Mouse (Mus musculus): ENCODE results near the gene Pard3.
"Not testable (repeated sequence)": the region's sequence is repeated elsewhere in the genome, so short reads cannot be mapped to it uniquely, and the experiment has no call there.

The Pard3 gene

DNA sequence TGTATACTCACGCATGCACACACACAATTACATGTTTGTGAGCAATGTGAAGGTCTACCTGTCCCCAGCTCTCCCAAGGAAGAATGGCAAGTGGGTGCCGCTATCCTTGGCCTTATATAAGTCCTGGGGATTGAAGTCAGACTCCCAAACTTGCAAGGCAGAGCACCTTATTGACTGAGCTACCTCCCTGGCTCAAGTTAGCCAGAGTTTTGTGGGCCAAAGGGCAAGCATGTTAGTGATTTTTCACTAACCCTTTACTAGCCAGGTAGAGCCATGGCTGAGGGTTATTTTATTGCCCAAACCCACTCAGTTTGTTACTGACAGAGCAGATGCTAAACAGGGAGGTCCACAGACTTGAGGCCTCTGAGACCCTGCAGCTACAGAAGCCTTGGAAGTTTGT lies 73.1 kb downstream of the Pard3 start:
- DNase-seq (ENCODE audit: extremely low spot score): no peak

DNA sequence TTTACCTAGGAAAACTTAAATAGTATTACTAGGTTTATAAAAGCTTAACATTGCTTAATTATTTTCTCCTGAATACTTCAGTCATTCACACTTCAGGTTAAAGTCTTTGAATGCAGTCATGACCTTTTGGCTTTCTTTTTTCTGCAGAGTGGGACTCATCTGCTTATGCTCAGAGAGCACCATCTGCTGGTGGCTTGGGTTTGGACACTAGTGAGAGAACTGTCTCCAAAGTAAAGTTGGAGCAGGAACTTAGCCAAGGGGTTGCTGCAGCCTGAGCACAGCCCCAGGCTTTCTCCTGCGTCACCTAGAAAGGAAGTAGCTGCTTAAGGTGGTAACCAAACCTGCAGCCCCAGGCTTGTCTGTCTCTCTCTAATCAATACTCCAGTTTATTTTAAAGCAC lies 75.5 kb downstream of the Pard3 start:
- peak; percentile 57 for DNase-seq (ENCODE audit: extremely low spot score)

DNA sequence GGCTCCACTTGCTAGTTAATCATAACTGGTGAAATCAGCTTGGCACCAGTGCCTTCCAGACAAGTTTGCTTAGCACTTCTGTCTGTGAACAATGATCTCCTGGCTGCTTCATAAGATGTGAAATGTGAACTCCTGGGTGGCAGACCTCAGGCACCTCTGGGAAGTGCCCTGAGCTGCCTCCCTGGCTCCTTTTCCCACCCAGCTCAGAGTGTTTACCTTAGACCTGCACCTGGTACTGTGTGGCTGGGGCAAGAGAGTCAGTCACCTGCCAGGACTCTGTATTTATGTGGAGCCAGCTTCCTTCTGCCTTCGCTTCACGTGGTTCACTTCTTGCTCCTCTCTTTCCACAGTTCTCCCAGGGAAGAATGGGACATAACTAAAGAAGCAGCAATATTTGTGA lies 77.3 kb downstream of the Pard3 start:
- DNase-seq (ENCODE audit: extremely low spot score): no peak

DNA sequence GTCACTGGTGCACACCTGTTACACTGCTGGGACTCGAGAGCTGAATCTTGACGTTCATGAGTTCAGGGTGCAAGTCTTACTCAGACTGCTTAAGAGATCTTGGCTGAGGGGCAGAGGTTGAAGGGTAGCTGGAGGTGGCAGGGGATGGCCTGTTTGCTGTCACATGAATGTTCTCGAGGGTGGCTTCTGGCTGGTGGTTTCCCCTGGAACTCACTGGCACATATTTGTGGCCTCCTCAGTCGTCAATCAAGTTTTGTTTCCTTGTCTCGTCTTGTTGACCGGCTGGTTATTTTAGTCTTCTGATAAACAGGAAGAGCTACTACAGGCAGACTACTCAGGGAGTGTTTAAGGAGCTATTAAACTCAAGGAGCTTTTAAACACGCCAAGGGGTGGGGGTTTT lies 79.9 kb downstream of the Pard3 start:
- no peak for DNase-seq (ENCODE audit: extremely low spot score)

DNA sequence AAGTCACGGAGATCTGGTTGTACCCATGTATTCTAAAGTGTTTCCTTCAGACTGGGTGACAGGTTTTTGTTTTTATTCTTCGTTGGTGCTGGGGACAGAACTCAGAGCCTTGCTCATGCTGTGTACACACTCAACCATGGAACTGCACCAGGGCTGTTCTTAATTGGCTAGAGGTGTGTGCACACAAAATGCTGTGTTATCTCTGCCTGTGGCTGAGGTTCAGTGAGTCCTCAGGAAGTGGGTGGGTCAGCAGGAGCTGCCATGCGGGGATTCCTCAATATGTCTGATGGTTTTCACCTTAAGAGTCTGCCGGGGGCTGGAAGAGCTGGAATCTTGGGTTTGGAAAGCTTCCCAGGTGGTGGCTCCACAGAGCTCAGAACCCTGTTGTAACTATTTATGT lies 80.9 kb downstream of the Pard3 start:
- no peak for DNase-seq (ENCODE audit: extremely low spot score)

DNA sequence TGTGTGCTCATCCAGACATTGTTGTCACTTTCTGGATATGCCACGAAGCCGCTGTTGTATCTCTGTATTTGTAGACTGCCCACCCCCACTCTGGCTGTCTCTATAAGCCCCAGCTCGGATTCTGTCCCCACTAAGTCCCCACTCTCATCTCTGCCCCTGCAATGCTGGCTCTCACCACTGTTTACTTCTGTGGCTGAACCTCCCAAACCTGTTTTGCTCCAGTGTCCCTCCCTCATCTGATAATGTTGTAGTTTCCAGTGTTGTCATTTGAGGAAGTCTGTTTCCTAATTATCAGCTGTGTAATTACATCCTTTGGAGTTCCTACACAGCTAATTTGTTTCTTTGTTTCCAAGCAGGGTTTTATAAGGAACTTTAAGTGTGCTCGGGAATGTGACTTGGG lies 81.4 kb downstream of the Pard3 start:
- DNase-seq (ENCODE audit: extremely low spot score): no peak

DNA sequence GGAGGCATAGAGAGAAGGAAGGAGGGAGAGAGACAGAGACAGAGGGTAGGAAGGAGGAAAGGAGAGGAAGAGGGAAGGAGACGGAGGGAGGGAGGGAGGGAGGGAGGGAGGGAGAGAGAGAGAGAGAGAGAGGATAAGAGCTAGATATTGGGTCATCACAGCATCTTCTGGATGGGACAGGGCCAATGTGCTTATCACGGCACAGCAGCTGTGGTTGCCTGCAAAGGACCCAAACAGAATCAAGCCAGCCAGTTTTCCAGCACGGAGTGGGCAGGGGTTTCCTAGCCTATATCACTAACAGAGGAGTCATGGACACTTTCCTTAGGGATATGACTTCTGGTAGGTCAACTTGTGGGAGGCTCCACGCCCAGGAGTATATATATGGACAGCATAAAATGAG lies 82.4 kb downstream of the Pard3 start:
- no peak for DNase-seq (ENCODE audit: extremely low spot score)

DNA sequence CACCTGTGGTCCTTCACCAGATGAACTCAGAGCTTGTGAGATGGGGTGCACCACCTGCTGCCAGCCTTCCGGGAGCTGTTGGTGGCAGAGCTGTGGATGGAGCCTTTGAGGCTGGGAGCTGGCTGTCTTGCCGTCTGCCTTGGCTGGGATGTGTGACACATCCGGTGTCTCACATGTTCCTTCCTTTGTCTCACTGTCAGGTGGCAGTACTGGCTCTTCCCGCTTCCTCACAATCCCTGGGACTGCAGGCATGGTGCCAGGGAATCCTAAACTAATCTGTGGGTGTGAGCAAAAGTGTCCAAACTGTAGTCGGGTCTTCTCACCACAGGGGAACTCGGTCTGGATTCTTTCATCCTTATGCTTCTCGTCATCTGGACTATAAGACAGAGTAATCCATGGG lies 85.1 kb downstream of the Pard3 start:
- DNase-seq (ENCODE audit: extremely low spot score): no peak

DNA sequence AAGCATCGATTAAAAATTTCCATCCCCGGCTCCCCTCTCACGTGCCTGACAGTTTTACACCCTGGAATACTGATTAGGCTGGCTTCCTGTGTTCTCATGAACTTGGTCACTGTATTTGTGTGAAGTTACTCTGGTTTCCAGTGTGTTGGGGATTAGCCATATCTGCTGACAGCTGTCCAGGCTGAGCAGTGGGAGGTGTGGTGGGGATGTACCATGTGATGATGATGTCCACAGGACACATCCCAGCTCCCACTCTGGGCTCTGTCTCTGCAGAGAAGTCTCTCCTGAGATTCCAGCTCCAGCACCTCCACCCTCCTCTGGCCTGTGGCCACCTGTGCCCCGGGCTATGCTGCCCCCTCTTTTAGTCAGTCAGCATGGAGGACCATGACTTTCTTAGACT lies 87.0 kb downstream of the Pard3 start:
- no peak for DNase-seq (ENCODE audit: extremely low spot score)

DNA sequence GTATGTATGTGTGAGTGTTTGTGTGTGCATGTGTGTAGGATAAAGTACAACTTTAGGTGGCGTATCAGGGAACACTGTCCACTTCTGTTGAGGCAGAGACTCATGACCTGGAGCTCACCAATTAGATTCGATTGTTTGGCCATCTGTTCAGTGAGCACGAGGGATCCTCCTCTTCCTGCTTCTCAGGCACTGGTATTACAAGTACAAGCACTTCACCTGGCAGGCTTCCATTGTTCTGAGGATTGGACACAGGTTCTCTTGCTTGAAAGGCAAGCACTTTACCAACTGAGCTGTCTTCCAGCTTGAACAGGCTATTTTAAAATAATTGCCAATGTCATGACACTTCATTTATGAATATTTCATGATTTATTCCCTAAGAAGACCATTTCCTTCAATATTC lies 88.0 kb downstream of the Pard3 start:
- no peak for DNase-seq (ENCODE audit: extremely low spot score)

DNA sequence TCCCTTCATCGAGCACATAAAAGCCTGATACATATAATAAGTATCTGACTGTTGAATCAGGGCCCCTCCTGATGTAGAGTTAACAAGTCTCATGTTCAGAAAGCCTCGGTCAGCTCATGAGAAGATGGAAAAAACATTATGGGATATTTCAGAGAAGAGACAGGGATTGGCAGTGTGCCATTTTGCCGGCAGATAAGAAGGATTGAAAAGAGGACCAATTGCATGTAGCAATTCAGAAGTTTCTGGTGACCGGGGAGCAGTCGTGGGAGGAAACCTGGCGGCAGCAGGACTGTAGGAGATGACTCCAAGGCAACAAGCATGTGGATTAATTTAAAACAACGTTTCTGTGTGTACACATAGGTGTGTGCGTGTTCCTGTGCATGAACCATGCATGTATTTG lies 93.4 kb downstream of the Pard3 start:
- no peak for DNase-seq (ENCODE audit: extremely low spot score)

DNA sequence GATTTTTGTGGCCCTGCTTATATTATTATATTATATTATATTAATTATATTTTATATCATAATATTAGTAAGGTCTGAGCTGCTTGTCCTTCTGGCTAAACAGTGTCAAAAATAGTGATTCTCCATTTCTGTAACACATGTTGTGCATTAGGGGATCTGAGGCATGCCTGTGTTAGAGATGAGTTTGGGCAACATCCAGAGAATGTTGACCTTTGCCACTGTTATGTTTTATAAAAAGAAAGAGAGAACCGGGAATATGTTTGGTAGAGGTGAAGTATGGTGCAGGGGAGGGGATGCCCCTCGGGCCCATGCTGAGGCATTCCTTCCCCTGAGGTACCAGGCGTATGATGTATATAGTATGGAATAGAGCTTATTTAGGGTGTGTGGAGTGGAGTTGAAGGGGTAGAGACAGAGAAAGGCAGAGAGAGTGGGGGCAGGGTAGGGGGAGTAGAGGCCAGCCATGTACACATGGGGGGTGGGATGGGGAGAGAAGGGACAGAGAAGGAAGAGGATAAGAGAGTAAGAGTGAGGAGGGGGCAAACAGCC lies 95.8 kb downstream of the Pard3 start:
- DNase-seq (ENCODE audit: extremely low spot score): no peak

DNA sequence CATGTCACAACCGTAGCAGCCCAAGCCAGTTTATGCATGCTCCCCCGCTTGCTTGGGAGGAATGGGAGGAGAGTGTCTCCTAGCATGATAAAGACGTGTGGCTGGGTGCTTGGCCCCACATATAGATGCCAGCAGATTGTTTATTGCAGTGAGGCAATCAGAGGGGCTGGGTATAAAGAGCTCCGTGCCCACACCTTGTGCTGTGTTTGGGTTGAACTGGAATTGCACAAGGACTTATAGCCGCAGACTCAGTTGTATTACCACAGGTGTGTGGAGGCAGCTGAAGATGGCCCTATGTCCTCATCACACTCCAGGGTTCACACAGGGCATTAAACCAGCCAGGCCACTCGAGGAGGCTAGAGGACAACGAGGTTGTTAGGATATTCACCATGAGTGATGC lies 98.2 kb downstream of the Pard3 start:
- no peak for DNase-seq (ENCODE audit: extremely low spot score)

DNA sequence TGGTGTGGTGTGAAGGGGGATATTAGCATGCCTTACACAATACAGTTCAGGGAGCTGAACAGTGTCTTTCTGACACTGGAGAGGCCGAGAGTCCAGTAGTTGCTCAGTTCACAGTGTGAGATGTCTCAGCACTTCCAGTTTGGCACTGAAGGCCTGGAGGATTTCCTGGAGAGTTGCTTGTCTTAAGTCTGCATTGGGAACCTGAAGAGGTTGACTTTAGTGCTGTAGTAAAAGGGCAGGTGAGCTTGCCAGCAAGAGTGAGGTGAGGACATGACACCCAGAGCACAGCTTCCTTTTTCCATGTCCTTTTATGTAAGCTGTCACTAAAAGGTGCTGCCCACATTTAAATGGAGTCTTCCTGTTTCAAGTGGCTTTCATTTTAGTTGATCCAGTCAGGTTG lies 99.1 kb downstream of the Pard3 start:
- no peak for DNase-seq (ENCODE audit: extremely low spot score)

DNA sequence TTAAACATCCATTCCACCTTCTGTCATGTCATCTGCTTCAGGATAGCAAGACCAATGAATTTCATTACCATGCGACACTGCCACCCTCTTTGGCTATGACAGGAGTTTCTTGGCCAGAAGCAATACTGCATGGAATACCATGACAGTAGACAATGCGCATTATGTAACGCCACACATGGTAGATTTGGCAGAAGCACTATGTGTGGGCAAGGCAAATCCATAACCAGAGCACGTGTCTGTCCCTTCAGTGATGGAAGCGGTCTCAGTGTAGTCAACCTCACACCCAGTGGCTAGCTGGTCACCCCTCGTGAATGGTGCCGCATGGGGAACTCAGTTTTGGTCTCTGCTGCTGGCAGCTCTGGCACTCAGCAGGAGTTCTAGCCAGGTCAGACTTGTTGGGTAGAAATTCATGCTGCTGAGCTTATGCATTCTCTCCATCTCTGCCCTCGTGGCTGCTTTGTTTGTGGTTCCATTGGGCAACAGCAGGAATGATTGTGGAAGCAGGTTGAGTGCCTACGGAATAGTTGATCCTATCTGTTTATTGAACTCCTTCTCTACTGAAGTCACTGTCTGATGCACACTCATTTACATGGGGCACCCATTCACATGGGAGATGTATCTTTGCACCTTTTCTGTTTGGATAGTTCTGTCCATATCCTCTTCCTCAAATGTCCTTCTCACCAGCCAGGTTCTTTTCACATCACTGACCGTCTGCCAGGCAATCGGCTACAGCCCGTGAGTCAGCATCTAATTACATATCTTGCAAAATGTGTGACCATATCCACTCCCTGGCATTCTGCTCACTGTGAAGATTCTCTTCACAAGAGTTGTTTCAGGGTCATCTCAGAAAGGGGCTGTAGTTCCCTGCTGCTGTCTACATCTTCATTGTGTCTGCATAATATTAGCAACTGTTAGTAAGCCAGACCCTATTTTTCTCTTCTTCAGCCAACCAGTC lies 100.9 kb downstream of the Pard3 start:
- no peak for DNase-seq (ENCODE audit: extremely low spot score)

DNA sequence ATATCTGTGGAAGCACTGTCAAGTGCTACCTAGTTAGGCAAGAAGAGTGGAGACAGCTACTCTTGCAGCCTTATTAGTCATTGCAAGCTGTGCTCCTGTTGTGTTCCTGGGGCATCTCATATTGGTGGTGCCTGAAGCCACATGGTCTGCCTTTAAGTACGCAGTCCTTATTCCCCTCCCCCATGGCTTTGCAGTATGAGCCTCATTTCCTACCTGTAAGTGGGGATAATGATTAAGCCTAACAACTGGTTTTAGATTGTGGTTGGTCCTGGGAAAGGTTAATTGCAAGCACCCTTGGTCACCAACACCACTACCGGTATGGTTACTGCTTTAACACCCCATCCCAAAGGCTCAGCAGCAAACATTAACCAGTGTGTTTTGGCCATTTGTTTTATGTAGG lies 104.8 kb downstream of the Pard3 start:
- no peak for DNase-seq (ENCODE audit: extremely low spot score)

DNA sequence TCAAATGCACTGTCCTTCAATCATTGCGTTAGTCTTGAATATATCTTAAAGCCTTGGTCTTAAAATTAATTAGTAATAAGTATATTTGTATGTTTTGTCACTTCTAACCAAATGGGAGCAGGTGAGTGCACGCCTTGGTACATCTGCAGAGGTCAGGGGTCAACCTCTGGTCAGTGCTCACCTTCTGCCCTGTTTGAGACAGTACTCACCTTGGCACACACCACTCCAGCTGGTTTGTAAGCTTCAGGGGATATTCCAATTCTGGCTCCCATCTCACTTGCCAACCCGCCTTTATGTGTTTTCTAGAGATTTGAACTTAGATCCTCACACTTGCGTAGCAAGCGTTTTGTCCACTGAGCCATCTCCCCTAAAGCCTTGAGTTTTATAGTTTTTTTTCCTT lies 105.7 kb downstream of the Pard3 start:
- DNase-seq (ENCODE audit: extremely low spot score): no peak

DNA sequence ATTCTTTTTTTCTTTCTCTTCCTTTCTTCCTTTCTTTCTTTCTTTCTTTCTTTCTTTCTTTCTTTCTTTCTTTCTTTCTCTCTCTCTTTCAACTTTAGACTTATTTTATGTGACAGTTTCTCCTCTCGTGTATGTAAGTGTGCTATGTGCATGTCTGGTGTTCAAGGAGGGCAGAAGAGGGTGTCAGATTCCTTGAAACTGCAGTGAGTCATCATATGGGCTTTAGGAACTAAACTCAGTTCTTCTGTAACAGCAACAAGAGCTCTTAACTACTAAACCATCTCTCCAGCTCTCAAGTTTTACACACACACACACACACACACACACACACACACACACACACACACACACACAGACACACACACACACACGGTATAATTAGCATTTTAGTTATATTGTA lies 106.7 kb downstream of the Pard3 start:
- not testable (repeated sequence) for DNase-seq (ENCODE audit: extremely low spot score)

DNA sequence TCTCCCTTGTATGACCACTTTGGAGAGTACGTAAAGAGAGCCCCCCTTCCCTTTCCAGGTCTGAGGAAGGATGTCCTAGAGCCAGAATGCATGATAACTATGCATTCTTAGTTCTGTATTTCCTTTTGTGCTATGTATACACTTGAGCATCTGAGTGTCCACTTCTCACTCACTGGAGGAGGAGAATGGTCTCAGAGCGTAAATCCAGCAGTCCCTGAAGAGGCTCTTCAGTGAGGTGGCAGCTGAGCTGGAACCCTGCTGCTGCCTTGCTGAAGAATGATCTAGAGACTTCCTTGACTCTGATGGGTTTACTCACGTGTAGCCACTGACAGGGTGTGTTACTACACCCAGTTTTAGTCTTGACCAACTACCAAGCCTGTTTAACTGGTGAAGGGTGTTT lies 107.2 kb downstream of the Pard3 start:
- no peak for DNase-seq (ENCODE audit: extremely low spot score)

DNA sequence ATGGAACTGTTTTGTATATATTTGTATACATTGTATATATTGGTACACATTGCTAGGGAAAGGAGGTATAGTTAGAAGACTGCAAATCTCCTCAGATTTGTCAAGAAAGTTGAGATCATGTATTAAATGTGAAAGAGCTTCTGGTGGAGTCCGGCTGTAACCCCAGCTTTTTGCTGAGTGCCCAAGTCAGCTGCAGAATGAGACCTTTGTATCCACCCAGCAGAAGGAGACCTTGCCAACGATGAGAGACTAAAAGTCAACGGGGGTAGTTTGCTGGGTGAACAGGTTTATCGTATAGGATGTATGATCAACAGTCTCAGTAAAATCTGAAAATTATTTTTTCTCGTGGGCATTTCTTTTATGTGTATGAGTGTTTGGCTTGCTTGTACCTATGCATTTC lies 109.8 kb downstream of the Pard3 start:
- DNase-seq (ENCODE audit: extremely low spot score): no peak

DNA sequence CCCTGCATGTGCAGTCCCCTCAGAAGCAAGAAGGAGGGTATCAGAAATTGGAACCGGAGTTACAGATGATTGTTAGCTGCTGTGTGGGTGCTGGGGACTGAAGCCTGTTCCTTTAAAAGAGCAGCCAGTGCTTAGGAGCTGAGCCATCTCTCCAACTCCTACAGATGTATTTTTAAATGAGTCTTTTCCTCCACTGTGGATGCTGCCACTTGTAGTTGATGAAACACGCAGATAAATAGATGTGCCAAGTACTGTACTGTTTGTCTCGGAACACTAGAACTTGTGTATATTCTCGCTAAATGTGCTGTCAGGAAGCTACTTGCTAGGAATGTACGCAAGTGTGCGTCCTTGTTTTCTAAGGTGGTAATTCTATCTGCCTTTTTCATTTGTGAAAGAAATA lies 110.7 kb downstream of the Pard3 start:
- DNase-seq (ENCODE audit: extremely low spot score): no peak

DNA sequence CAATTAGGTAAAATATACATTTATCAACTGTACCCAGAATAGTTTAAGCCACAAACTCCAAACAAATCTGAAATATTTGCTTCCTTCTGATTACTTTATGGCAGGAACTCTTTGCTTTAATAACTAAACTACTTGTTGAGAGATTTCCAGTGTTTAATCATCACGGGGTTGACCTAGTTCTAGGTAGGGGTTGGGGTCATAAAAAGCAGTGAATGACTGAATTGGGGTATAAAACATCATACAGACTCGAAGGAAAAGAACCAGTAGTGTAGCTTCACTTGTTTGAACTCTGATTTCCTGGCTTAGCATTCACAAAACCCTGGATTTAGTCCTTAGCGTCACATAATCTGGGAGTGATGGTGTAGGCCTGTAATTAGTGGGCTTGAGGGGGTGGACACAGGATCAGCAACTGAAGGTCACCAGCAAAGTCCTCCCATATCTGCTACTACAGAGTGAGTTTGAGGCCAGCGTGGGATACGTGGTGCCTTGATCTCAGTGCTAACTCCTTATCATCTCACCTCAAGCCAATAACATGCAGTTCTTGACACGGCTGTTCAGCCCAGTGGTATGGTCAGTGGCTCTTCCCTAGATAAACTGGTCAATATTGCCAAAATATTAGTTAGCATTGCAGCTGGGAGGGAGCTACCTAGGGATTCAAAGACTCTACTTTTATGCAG lies 111.6 kb downstream of the Pard3 start:
- no peak for DNase-seq (ENCODE audit: extremely low spot score)

DNA sequence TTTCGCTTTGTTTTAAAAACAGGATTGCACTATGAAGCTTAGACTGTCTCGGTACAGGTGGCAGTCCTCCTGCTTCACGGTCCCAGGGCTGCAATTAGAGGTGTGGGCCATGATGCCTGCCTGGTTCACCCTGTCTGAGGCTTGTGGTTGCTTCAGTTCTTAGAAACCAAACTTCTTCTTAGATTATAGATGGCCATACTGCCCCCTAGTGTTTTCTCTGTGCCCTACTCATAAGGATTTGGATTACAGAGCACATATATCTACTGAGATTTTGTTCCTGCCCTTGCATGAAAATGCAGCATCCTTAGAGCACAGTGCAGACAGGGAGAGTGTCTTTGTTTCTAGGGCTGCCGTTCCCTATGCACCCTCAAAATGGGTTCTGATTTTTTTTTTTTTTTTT lies 114.9 kb downstream of the Pard3 start:
- DNase-seq (ENCODE audit: extremely low spot score): peak; percentile 48
